Mouse (Mus musculus) CD4-positive, CD25-positive, alpha-beta regulatory T cell (primary cell): ENCODE data around the gene Pkm. TPM values are rescaled to one million over a fixed set of nuclear protein-coding genes. Genes with fewer than 3 reads are reported as not detected.

Source experiments
- polyA plus RNA-seq: library from polyadenylated mRNA; unstranded; fragments of 100-300 nt; shearing (Covaris generic); gene quantifications from one replicate; pipeline ENCODE4 v1.2.1, GENCODE M21; 2017

Gene Pkm
- polyA plus RNA-seq, result 762 TPM

DNA sequence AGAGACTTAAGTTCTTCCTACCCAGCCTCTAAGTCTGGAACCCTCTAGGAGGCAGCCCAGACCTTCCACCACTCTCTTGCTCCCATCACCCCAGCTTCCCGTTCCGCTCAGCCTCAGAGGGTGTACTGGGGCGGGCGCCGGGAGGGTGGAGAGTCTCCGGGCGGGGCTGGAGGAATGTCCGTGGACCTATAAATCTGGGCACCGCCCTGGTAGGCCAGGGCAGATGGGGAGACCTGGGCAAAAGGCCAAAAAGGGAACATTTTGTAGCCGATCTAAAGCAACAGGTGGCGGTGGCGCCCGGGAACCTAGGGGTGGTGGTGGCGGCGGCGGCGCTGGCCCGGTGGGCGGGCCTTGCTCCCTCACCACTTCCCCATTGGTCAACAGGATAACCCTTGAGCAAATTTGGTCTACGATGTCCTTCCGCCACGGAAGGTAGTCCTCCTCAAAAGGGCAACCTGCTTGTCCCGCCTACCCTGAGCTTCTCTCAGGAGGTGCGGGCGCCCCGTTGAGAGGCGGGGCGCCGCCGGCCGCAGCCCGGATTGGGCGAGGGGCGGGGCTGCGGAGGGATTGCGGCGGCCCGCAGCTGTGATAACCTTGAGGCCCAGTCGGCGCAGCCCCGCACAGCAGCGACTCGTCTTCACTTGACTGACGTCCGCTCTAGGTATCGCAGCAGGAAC, at the start of gene Pkm:
Pkm (plus strand) TSS at position 411 of the 677 bp plus-strand sequence.

GRCm38 (mm10) chr9:59616622-59617306, 39.4 kb upstream of the Pkm start, which contains the start of gene Parp6:
Gene Parp6, plus strand, starts transcription at chr9:59617284.

DNA sequence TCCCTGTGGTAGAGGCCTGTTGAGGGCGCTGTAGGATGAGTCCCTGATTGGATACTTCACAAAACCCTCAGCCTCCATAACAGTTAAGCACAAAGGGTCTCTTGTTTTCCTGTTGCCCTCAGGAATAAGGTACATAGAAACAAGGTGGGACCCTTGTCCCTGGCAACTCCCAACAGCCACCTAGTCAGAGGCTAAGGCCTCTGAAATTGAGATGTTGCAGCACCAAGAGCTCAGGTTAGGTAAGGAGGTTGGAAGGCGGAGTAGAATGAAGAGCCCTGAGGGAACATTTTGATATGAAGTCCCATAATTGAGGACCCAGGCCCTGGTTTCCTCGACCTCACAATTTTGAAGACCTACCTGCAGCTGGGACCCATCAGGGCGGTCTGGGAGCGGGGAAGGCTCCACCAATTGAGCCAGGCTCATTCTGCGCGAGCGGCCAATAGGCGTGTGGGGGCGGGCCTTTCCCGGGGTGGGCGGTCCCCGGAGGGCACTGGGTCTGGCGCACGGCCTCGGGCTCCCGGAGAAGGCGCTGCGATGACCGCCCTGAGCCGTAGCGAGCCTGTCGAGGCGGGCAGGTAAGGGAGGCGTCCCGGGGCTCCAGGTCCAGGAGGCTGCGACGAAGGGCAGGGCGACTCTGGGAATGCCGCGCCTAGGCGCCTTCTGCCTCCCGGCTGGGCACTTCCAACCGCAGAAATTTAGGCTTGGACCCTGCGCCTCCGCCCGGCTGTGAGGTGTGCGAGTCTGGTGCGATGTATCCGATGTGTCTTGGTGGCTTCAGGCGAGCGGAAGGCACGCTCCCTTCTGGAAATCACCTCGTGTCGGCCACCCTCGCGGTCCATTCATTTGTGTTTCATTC, 23.7 kb downstream of the Pkm start, which contains the start of gene Gramd2:
Gramd2 (plus strand) TSS at position 467 of the 856 bp plus-strand sequence.

Other genes with a start within 250 kb of the Pkm start
- gene Arih1, start 169.8 kb upstream of the Pkm start, polyA plus RNA-seq, result 110 TPM
- gene Hexa, start 116.8 kb upstream of the Pkm start, polyA plus RNA-seq, result 55.5 TPM
- gene Tmem202, start 116.5 kb upstream of the Pkm start, polyA plus RNA-seq, result 0.53 TPM
- not detected for gene Celf6, start 78.5 kb upstream of the Pkm start, polyA plus RNA-seq
- 61.5 TPM for gene Parp6, start 39.1 kb upstream of the Pkm start, polyA plus RNA-seq
- 0.17 TPM for gene Gramd2, start 23.8 kb downstream of the Pkm start, polyA plus RNA-seq
- gene Senp8, start 94.3 kb downstream of the Pkm start, polyA plus RNA-seq, result 7.1 TPM
- gene Myo9a, start 94.5 kb downstream of the Pkm start, polyA plus RNA-seq, result 28.7 TPM